Comparison of ENCODE assay signal across 14 mouse cellular contexts in genomic region chr2:71633471-71633870, GRCm38 (mm10).
"Had no signal": no experiment of that assay in that cellular context is flagged by ENCODE, and none has a peak within 500 bp of the region (broad histone marks: within the 10 kb centered on the region; RNA-seq: fewer than 3 reads in every experiment).

No protein-coding gene starts in this region.

- ATAC-seq: intestine, embryonic 15.5 days; lung, postnatal 0 days; midbrain, embryonic 13.5 days had no signal

- H3K27me3 ChIP-seq: intestine, embryonic 15.5 days had no signal

- H3K36me3 ChIP-seq: intestine, embryonic 15.5 days; limb, embryonic 12.5 days; liver, embryonic 15.5 days; midbrain, embryonic 13.5 days; stomach, embryonic 15.5 days had no signal

- H3K4me3 ChIP-seq: intestine, embryonic 15.5 days; layer of hippocampus, adult 2 months; limb, embryonic 12.5 days; liver, embryonic 15.5 days; midbrain, embryonic 13.5 days; stomach, embryonic 15.5 days had no signal

- H3K4me2 ChIP-seq: intestine, embryonic 15.5 days; limb, embryonic 12.5 days; liver, embryonic 11.5 days; liver, embryonic 15.5 days; midbrain, embryonic 13.5 days; stomach, embryonic 15.5 days had no signal

- DNase-seq: lung, adult 2 months; lung, postnatal 36 days; right cerebral cortex, postnatal 14 days; thymus, adult 2 months; thymus, postnatal 36 days had no signal

- H3K27ac ChIP-seq: intestine, embryonic 15.5 days; kidney, postnatal 0 days; layer of hippocampus, adult 2 months; limb, embryonic 12.5 days; liver, embryonic 15.5 days; midbrain, embryonic 13.5 days; stomach, embryonic 15.5 days had no signal

- H3K9me3 ChIP-seq: intestine, embryonic 15.5 days; limb, embryonic 12.5 days; liver, embryonic 15.5 days; midbrain, embryonic 13.5 days; stomach, embryonic 15.5 days had no signal

- H3K9ac ChIP-seq: intestine, embryonic 15.5 days; limb, embryonic 12.5 days; liver, embryonic 15.5 days; midbrain, embryonic 13.5 days; stomach, embryonic 15.5 days had no signal
